Mouse (Mus musculus) neutrophil, adult 5-6 weeks (primary cell): Measurements from ENCODE around the gene Olfr509. TPM values are rescaled to one million over a fixed set of nuclear protein-coding genes. Genes with fewer than 3 reads are reported as not detected.
"Not testable (repeated sequence)": the region's sequence is repeated elsewhere in the genome, so short reads cannot be mapped to it uniquely, and the experiment has no call there.

ENCODE experiments used
- ATAC-seq: fragments of 151-379, 151-347 bp; 2 replicates; pipeline ENCODE4 v1.8.0; 2017; ENCODE audit warnings: mild to moderate bottlenecking, moderate TSS enrichment; ENCODE audit not compliant: insufficient number of reproducible peaks, poor library complexity, low FRiP score, severe bottlenecking; ENCODE audit errors: extremely low read depth
- total RNA-seq: library from RNA; stranded (forward); fragments of 200-1000 nt; gene quantifications from 2 replicates; pipeline ENCODE4 v1.2.3, GENCODE M21; 2017

Gene Olfr509
- 0.12 TPM in 1 of 2 replicates, not detected in the other for total RNA-seq

GRCm38 (mm10) chr7:108651806-108652205 is at the start of gene Olfr509:
TSS of gene Olfr509 (minus strand) at chr7:108651906.
- ATAC-seq, result no peak

DNA sequence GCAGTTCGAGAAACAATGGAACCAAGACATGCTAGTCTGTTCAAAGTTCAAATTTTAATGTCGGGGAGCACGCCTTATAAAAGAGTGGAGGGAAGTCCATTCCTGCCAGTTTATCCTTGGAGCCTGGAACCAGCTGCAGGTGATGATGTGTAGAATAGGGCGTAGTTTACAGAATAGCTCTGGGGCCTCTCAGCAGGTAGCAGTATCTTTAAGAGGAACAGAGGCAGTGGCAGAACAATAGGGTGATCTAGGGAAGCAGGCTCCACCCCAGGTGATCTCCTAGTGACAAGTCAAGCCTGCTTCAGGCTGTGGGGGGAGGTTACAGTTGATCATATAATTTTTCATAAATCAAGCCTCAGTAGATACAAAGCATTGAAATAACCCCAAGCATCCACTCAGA is 27.2 kb upstream of the Olfr509 start:
- no peak for ATAC-seq

GRCm38 (mm10) chr7:108671058-108671457 is 19.4 kb upstream of the Olfr509 start:
- no peak for ATAC-seq

DNA sequence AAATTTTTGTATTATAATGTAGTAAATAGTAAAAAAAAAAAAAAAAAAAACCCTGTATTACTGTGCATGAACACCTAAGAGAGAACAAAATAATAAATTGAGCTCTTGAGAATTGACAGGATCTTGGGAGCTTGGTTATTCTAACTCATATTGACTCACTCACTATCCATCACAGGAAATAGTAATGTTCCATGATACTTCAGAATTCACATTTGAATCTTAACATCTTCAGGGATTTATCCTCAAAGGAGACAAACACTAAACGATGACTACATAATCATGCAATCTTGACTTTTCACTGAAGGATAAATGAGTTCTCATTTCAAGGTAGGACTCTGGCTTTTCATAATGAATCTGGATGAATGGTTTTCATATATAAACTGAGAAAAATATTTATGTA is 14.4 kb upstream of the Olfr509 start, which contains the start of gene Olfr510:
Gene Olfr510, plus strand, starts transcription at position 301 of the 400 bp plus-strand sequence.
- no peak for ATAC-seq

DNA sequence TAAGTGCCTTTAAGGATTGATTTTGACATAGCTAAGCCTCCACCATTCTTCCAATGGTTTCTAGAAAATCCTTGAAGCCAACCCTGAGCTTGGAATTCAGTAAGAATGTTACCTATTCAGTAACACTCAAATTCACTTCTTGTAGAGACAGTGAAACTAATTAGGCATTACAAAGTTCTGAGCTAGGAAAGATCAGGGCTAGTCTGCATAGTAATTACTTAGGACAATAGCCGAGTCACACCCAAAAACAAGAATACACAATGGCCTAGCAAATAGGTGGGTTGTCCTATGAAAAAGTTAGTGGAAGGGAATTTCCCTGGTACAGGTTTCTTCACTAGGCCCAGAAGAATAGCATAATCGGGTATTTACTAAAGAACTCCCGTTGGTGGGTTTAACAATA is 10.7 kb upstream of the Olfr509 start:
- ATAC-seq, result no peak

GRCm38 (mm10) chr7:108629694-108630093 is 22.0 kb downstream of the Olfr509 start, which contains the start of gene Olfr508:
TSS of gene Olfr508 (plus strand) at chr7:108629994.
- ATAC-seq, result no peak

GRCm38 (mm10) chr7:108621514-108621913 is 30.2 kb downstream of the Olfr509 start, which contains the start of gene Olfr507:
TSS of gene Olfr507 (plus strand) at chr7:108621814.
- ATAC-seq, result no peak

GRCm38 (mm10) chr7:108616781-108617180 is 34.9 kb downstream of the Olfr509 start:
- not testable (repeated sequence) for ATAC-seq

GRCm38 (mm10) chr7:108614110-108614509 is 37.6 kb downstream of the Olfr509 start:
- ATAC-seq, result no peak

DNA sequence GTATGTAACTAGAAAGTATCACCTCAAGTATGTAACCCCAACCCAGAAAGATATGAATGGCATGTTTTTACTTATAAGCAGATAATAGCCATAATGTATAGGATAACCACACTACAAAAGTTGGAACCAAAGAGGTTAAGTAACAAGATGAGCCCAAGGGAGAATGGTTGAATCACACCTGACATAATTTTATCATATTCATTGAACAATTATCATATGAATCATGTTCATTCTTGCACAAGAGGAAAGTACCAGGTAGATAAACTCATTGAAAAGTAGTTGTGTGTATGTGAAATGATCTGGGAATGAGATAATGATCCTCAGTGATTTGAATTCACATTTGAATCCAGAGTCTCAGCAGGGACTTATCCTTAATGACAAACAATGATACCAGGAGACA is 41.2 kb downstream of the Olfr509 start, which contains the start of gene Olfr506:
Gene Olfr506, plus strand, starts transcription at position 301 of the 400 bp plus-strand sequence.
- no peak for ATAC-seq

GRCm38 (mm10) chr7:108601916-108602315 is 49.8 kb downstream of the Olfr509 start:
- ATAC-seq, result not testable (repeated sequence)

Other genes starting within 250 kb of the Olfr509 start
- gene Olfr497, start 231.5 kb downstream of the Olfr509 start, total RNA-seq, result not detected in 2 replicates
- not detected in 2 replicates for gene Olfr498, start 186.6 kb downstream of the Olfr509 start, total RNA-seq
- gene Olfr502, start 126.8 kb downstream of the Olfr509 start, total RNA-seq, result not detected in 2 replicates
- not detected in 2 replicates for gene Olfr503, start 107.4 kb downstream of the Olfr509 start, total RNA-seq
- not detected in 2 replicates for gene Olfr504, start 86.1 kb downstream of the Olfr509 start, total RNA-seq
- gene Olfr506, start 41.1 kb downstream of the Olfr509 start, total RNA-seq, result not detected in 2 replicates
- not detected in 2 replicates for gene Olfr507, start 30.1 kb downstream of the Olfr509 start, total RNA-seq
- gene Olfr508, start 21.9 kb downstream of the Olfr509 start, total RNA-seq, result not detected in 2 replicates
- gene Olfr510, start 14.5 kb upstream of the Olfr509 start, total RNA-seq, result not detected in 2 replicates
- not detected in 2 replicates for gene Olfr512, start 61.4 kb upstream of the Olfr509 start, total RNA-seq
- not detected in 2 replicates for gene Olfr513, start 99.1 kb upstream of the Olfr509 start, total RNA-seq
- not detected in 2 replicates for gene Olfr514, start 174.1 kb upstream of the Olfr509 start, total RNA-seq
- gene Olfr516, start 198.6 kb upstream of the Olfr509 start, total RNA-seq, result not detected in 2 replicates
- gene Olfr517, start 220.5 kb upstream of the Olfr509 start, total RNA-seq, result not detected in 2 replicates
- gene Olfr518, start 233.1 kb upstream of the Olfr509 start, total RNA-seq, result not detected in 2 replicates
- not detected in 2 replicates for gene Olfr519, start 242.5 kb upstream of the Olfr509 start, total RNA-seq